Mouse (Mus musculus) layer of hippocampus, adult 2 months (tissue): ENCODE measurements around the gene Gm7298. TPM values are rescaled to one million over a fixed set of nuclear protein-coding genes. Genes with fewer than 3 reads are reported as not detected.
"Not testable (repeated sequence)": the region's sequence is repeated elsewhere in the genome, so short reads cannot be mapped to it uniquely, and the experiment has no call there.

Source experiments
- DNase-seq, 2 experiments: peaks; one replicate each; pipeline ENCODE4 v3.0.0; 2022; ENCODE audit warnings: low spot score in 2 of 2
- H3K27ac ChIP-seq: fragments of 200-600 bp; 2 replicates; pipeline ENCODE4 v1.8.1; 2022
- H3K4me3 ChIP-seq: fragments of 200-600 bp; 2 replicates; pipeline ENCODE4 v1.8.1; 2022; ENCODE audit warnings: mild to moderate bottlenecking
- CTCF ChIP-seq: fragments of 200-600 bp; conservative IDR thresholded peaks from 2 replicates; pipeline ENCODE4 v1.8.1; 2022; ENCODE audit warnings: antibody characterized with exemption, mild to moderate bottlenecking, moderate library complexity
- long read RNA-seq, 2 experiments: library from polyadenylated mRNA; stranded (forward); transcript quantifications; one replicate each; pipeline ENCODE4 v2.0.0; 2021; ENCODE audit warnings: borderline mapping rate in 2 of 2
- total RNA-seq, 2 experiments: library from RNA; stranded (reverse); gene quantifications; 2 replicates each; pipeline ENCODE4 v1.2.3; 2021

Gm7298 gene
- total RNA-seq, result not detected
- long read RNA-seq, experiment 1, result 0 reads
- long read RNA-seq, experiment 2, result 0 reads

GRCm38 (mm10) chr6:121732632-121733031 lies at the start of gene Gm7298:
TSS of gene Gm7298 (plus strand) at chr6:121732932.
- H3K4me3 ChIP-seq, result no peak within 1 kb of the TSS
- DNase-seq, result no peak
- TF ChIP-seq CTCF, result no peak
- no peak within 1 kb of the TSS for H3K27ac ChIP-seq

- TF ChIP-seq CTCF, result no peak
- H3K27ac ChIP-seq, result no peak overlapping the region
- DNase-seq, result no peak
- H3K4me3 ChIP-seq, result no peak overlapping the region
Observed at GRCm38 (mm10) chr6:121828034-121828433, 95.3 kb downstream of the Gm7298 start.

- Histone ChIP-seq H3K27ac (no peak overlapping the region), H3K4me3 (no peak overlapping the region)
- TF ChIP-seq CTCF, result no peak
- no peak for DNase-seq
Observed at GRCm38 (mm10) chr6:121836361-121836760, 103.6 kb downstream of the Gm7298 start.

GRCm38 (mm10) chr6:121838271-121838670 lies 105.5 kb downstream of the Gm7298 start, which contains the start of gene Mug1:
TSS of gene Mug1 (plus strand) at chr6:121838541.
- not testable (repeated sequence) for H3K4me3 ChIP-seq, H3K27ac ChIP-seq, DNase-seq

Other genes starting within 250 kb of the Gm7298 start
- gene A2m, start 97.6 kb upstream of the Gm7298 start, total RNA-seq, result 1 to 10 TPM; 3.5 to 4.4 TPM
- gene Mug1, start 105.6 kb downstream of the Gm7298 start, total RNA-seq, result not detected